Mouse (Mus musculus) heart, embryonic 16.5 days (tissue): Measurements from ENCODE around the gene Ing4. TPM values are rescaled to one million over a fixed set of nuclear protein-coding genes. Genes with fewer than 3 reads are reported as not detected.

Source experiments
- ATAC-seq: fragments of 200-750 bp; cut with Nextera tagmentation; replicated peaks from 2 replicates; pipeline ENCODE4 v1.8.0; 2017; ENCODE audit warnings: moderate number of reproducible peaks; ENCODE audit not compliant: insufficient read depth, low FRiP score; ENCODE audit errors: extremely low read depth
- H3K27ac ChIP-seq: fragments of 300-500 bp; sonication (generic); 2 replicates; pipeline ENCODE4 v1.5.1; 2014; ENCODE audit warnings: mild to moderate bottlenecking, low read length, control low read depth, moderate library complexity
- H3K27me3 ChIP-seq: fragments of 300-500 bp; sonication (generic); 2 replicates; pipeline ENCODE4 v1.6.1; 2014; ENCODE audit warnings: low read length, mixed read lengths; ENCODE audit not compliant: control insufficient read depth, insufficient read depth
- H3K36me3 ChIP-seq: fragments of 300-500 bp; sonication (generic); 2 replicates; pipeline ENCODE4 v1.6.1; 2014; ENCODE audit not compliant: control insufficient read depth, insufficient read depth
- H3K4me1 ChIP-seq: fragments of 300-500 bp; sonication (generic); 2 replicates; pipeline ENCODE4 v1.6.1; 2014; ENCODE audit warnings: low read length, mixed read lengths; ENCODE audit not compliant: control insufficient read depth, insufficient read depth
- H3K4me2 ChIP-seq: fragments of 300-500 bp; sonication (generic); 2 replicates; pipeline ENCODE4 v1.6.1; 2014; ENCODE audit warnings: low read depth, mild to moderate bottlenecking, control low read depth, low read length
- H3K4me3 ChIP-seq: fragments of 300-500 bp; sonication (generic); 2 replicates; pipeline ENCODE4 v1.5.1; 2014; ENCODE audit warnings: mild to moderate bottlenecking, control low read depth, low read length
- H3K9ac ChIP-seq: fragments of 300-500 bp; sonication (generic); 2 replicates; pipeline ENCODE4 v1.6.1; 2014; ENCODE audit warnings: low read length, control low read depth
- H3K9me3 ChIP-seq: fragments of 300-500 bp; sonication (generic); replicated peaks from 2 replicates; pipeline ENCODE4 v1.6.1; 2016; ENCODE audit warnings: low read length; ENCODE audit not compliant: control insufficient read depth
- WGBS: fragments of 180-500 bp; shearing (Covaris S2); extraction: QIAGEN DNeasy Blood & Tissue Kit; methylation state at CpG from one replicate; pipeline ENCODE4 v1.1.7; 2014; 5-methylcytosine and 5-hydroxymethylcytosine counted together
- polyA plus RNA-seq: library from polyadenylated mRNA; unstranded; fragments of >200 nt; fragmentation: Nextera tagmentation; extraction: Ambion mirVana; gene quantifications from 2 replicates; pipeline ENCODE4 v1.2.1, GENCODE M21; 2015

The Ing4 gene
- polyA plus RNA-seq, 1 experiment from 2014 or later: 77.5 TPM

DNA sequence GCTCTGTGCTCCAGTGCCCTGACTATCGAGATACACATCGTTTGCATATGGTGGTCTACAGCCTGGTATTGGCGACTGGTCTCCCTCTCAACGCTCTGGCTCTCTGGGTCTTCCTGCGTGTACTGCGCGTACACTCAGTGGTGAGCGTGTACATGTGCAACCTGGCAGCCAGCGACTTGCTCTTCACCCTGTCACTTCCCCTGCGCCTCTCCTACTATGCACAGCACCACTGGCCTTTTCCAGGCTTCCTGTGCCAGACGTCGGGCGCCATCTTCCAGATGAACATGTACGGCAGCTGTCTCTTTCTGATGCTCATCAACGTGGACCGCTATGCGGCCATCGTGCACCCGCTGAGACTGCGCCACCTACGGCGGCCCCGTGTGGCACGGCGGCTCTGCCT is 41.8 kb downstream of the Ing4 start:
- Histone ChIP-seq H3K27ac (peak overlapping the region; percentile 66), H3K4me3 (peak overlapping the region; percentile 52), H3K4me1 (peaks cover 5% of the 10 kb centered on the region; the same call in 1 of the 2 replicates), H3K4me2 (peak overlapping the region; percentile 77), H3K9me3 (no peaks in the 10 kb centered on the region), H3K27me3 (no peaks in the 10 kb centered on the region), H3K9ac (peak overlapping the region; percentile 68), H3K36me3 (no peaks in the 10 kb centered on the region)
- 25% methylated on average over 25 of the region's 25 CpGs for WGBS
- no peak for ATAC-seq

DNA sequence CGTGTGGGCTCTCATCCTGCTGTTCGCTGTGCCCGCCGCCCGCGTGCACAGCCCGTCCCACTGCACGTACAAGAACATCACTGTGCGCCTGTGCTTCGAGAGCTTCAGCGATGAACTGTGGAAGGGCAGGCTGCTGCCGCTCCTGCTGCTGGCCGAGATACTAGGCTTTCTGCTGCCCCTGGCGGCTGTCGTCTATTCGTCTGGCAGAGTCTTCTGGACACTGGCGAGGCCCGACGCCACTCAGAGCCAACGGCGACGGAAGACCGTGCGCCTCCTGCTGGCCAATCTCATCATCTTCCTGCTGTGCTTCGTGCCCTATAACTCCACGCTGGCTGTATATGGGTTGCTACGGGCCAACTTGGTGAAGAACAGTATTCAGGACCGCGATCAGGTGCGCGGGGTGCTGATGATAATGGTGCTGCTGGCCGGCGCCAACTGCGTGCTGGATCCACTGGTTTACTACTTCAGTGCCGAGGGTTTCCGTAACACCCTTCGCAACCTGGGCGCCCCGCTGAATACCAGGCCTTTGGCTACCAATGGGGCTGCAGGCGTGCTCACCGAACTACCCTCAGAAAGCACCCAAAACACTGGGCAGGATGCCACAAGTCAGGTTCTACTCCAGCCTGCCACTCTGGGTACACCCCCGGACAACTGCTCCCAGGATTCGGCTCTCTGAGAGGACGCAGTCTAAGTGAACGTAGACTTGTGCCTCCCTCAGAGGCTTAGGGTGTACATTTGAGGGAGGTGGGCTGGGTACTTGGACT is 42.4 kb downstream of the Ing4 start:
- Histone ChIP-seq H3K27ac (peak overlapping the region; percentile 66), H3K4me3 (peak overlapping the region; percentile 52), H3K9me3 (no peaks in the 10 kb centered on the region), H3K4me1 (peaks cover 5% of the 10 kb centered on the region; the same call in 1 of the 2 replicates), H3K36me3 (no peaks in the 10 kb centered on the region), H3K4me2 (peak overlapping the region; percentile 77), H3K27me3 (no peaks in the 10 kb centered on the region), H3K9ac (peak overlapping the region; percentile 68)
- ATAC-seq: peak; percentile 91
- 27% methylated on average over 45 of the region's 45 CpGs for WGBS

DNA sequence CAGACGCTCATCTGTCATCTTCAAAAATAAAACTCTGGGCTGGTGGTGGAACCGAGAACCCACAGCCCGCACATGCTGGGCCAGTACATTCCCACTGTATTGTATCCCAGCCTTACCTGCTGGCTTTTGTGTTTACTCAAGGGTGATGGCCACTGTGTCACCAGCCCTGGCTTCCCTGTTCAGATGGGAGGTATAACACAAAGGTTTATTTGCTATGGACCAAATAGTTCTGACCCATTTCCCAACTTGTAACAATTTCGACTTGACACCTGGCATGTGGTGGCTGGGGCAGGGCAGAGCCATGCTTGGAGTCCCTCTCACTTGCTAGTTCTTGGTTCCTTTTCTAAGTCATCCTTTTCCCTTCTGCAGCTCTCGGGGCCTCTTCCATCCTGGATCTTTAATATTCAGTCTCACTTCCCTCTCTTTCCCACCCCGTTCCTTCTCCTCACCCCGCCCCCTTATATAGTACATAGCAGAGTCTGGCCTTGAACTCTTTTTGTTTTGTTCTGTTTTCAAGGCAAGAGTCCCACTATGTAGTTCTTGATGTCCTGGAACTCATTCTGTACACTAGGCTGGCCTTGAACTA is 43.3 kb downstream of the Ing4 start:
- Histone ChIP-seq H3K36me3 (no peaks in the 10 kb centered on the region), H3K27ac (no peak overlapping the region), H3K4me1 (peaks cover 5% of the 10 kb centered on the region; the same call in 1 of the 2 replicates), H3K27me3 (no peaks in the 10 kb centered on the region), H3K4me2 (no peak overlapping the region), H3K4me3 (no peak overlapping the region), H3K9me3 (no peaks in the 10 kb centered on the region), H3K9ac (no peak overlapping the region)
- 88% methylated on average over 7 of the region's 7 CpGs for WGBS
- no peak for ATAC-seq

DNA sequence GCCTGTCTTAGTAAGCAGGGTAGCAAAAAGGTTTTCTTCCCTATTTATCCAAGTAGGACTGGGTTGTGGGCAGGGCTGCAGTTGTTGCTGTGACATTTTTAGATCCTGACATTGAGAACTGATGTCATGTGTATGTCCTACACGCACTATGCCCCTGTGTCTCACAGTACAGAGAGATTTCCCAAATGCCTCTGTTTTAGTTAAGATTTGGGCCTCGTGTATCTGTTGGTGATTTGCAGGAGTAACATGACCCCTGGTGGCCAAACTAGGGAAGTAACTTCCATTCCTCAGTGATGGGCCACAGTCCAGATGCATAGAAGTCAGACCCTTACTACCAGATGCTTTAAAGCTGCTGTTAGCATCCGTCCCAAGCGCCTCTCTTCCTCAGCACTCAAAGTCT is 44.9 kb downstream of the Ing4 start:
- H3K4me2 ChIP-seq: no peak overlapping the region
- 3% methylated on average over 4 of the region's 4 CpGs for WGBS
- no peak overlapping the region for H3K27ac ChIP-seq
- H3K4me1 ChIP-seq: peaks cover 16% of the 10 kb centered on the region
- no peaks in the 10 kb centered on the region for H3K27me3 ChIP-seq
- no peaks in the 10 kb centered on the region for H3K36me3 ChIP-seq
- no peak overlapping the region for H3K4me3 ChIP-seq
- H3K9ac ChIP-seq: no peak overlapping the region
- ATAC-seq: no peak
- no peaks in the 10 kb centered on the region for H3K9me3 ChIP-seq

DNA sequence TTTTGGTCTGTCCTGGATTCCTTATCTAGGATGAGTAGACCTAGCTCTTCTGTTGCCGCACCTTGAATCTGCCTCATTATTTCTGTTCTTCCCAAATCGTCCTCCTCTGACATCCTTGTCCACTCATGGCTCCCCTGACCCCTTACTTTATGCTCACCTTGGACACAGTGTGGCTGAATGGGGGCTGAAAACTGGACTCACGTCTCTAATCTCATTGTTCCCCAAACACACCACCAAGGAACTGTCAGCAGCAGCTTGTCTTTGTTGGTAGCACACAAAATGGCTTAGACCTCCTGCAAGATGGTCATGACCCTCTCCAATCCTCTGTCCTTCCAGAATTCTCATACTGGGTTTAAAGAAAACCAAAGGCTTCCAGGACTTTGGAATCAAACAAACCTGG is 48.4 kb downstream of the Ing4 start:
- peaks cover 28% of the 10 kb centered on the region for H3K4me1 ChIP-seq
- H3K9ac ChIP-seq: no peak overlapping the region
- H3K27me3 ChIP-seq: no peaks in the 10 kb centered on the region
- peak overlapping the region; percentile 91 for H3K27ac ChIP-seq
- no peaks in the 10 kb centered on the region for H3K36me3 ChIP-seq
- WGBS: 77% methylated on average over 3 of the region's 3 CpGs
- H3K4me2 ChIP-seq: no peak overlapping the region
- no peak overlapping the region for H3K4me3 ChIP-seq
- no peak for ATAC-seq
- no peaks in the 10 kb centered on the region for H3K9me3 ChIP-seq

DNA sequence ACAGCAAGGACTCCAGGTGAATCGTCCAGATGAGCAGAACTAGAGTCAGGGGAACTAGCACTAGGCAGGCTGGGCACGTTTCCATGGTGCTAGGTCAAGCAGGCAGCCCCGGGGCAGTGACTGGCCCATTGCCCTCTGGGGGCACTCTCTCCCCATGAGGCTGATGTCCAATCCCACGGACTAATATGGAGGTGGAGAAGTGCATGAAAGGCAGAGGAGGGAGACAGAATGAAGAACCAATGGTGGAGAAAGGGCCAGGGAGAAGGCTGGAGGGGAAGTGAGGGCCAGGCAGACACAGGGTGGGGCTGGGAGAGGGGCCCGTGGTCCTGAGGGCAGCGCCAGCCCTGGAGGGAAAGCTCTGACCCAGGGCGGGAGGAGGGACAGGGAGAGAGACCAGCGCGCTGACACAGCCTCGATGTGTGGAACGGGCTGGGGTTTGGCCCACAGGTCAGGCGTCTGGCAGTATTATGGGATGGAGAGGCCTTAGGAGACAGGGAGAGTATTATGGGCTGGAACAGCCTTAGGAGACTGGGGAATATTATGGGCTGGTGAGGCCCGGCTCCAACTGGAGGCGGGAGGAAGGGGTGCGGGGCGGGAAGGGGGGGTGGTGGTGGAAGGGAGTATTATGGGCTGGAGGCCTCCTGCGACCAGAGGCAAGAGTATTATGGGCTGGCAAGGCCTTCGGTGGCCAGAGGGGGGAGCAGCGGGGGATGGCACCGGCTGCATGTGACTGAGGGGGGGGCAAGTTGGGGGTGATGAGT is 49.2 kb downstream of the Ing4 start:
- 6% methylated on average over 18 of the region's 20 CpGs for WGBS
- no peaks in the 10 kb centered on the region for H3K27me3 ChIP-seq
- peak overlapping the region; percentile 91 for H3K27ac ChIP-seq
- H3K4me1 ChIP-seq: peaks cover 28% of the 10 kb centered on the region
- ATAC-seq: peak; percentile 79
- H3K36me3 ChIP-seq: no peaks in the 10 kb centered on the region
- H3K4me3 ChIP-seq: no peak overlapping the region
- H3K9me3 ChIP-seq: no peaks in the 10 kb centered on the region
- peak overlapping the region; percentile 50 for H3K9ac ChIP-seq
- peak overlapping the region; percentile 65 for H3K4me2 ChIP-seq

DNA sequence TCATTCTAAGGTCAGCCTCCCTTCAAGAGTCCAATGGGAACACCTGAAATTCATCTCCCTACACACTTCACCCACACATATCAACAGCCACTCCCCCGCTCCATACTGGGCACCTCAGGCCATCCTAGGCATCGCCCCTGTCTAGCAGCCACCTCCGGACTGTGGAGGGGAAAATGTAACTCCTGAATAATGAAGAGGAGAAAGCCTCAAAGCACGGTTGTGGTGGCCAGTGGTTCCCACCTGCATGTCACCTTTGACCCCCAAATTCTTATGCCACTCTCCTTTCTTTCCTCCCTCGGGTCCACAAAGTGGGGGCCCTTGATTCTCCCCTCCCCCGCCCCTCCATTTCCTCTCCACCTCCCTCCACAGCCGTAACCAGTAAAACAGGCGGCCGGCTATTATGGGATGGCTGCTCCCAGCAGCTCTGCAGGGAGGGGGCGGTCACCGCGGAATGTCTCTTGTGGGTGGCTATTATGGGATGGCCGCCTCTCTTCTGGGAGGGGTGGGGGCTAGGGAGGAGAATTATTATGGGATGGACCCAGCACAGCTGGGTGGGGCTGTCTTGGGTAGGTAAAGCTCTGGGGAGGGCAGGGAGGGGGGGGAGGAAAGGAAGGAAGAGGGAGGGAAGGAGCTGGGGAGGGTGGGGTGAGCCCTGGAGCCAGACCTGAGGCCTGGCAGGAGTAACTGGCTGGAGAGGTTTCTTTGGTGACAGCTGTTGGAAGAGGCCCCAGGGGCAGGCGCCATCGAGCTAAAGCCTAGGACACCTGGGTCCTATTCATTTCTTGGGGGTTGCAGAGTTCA is 50.2 kb downstream of the Ing4 start:
- H3K27me3 ChIP-seq: no peaks in the 10 kb centered on the region

DNA sequence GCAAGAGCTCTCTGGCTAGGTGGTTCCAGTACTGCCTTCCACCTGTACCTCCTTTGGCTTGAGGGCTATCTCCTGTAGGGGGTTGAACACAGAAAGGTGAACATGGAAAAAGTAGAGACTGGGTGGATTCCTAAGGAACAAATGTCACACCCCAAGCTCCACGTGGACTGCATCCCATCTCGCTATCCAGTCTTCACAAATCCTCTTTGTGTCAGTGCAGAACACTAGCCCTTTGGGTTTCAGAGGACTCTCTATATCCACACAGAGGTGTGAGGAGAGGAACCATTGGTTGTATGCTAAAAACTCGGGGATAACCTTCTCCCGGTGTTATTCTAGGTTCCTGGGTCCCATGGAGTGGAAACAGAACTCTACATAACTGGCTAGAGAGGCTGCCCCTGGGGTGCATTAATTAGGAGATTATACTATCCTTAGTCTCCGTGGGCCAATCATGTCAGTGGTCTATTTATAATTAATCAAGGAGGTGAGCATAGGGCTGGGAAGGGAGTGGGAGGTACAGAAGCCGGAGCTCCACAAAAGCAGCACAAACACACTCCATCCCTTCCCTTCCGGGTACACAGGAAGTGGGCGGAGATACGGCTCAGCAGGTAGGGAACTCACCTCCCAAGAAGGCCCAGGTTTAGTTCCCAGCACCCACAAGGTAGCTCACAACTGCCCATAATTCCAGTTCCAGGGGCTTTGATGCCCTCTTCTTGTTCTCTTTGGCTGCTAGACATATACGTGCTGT is 51.0 kb downstream of the Ing4 start:
- H3K9ac ChIP-seq: peak overlapping the region; percentile 59
- H3K27me3 ChIP-seq: no peaks in the 10 kb centered on the region
- ATAC-seq: no peak
- peak overlapping the region; percentile 65 for H3K4me2 ChIP-seq
- H3K4me3 ChIP-seq: no peak overlapping the region
- H3K36me3 ChIP-seq: no peaks in the 10 kb centered on the region
- H3K27ac ChIP-seq: peak overlapping the region; percentile 91
- no peaks in the 10 kb centered on the region for H3K9me3 ChIP-seq
- WGBS: 54% methylated on average over 10 of the region's 10 CpGs
- peaks cover 25% of the 10 kb centered on the region for H3K4me1 ChIP-seq

More for the DNA sequence above, 50.2 kb downstream of the Ing4 start:
- Histone ChIP-seq H3K36me3 (no peaks in the 10 kb centered on the region), H3K4me2 (peak overlapping the region; percentile 65), H3K4me1 (peaks cover 25% of the 10 kb centered on the region), H3K27ac (peak overlapping the region; percentile 91), H3K9me3 (no peaks in the 10 kb centered on the region), H3K4me3 (peak overlapping the region; percentile 36), H3K9ac (peak overlapping the region; percentile 73)
- peak; percentile 61 for ATAC-seq
- WGBS: 3% methylated on average over 15 of the region's 15 CpGs
